Mouse (Mus musculus): Measurements from ENCODE around the gene Smc4. TPM values are rescaled to one million over a fixed set of nuclear protein-coding genes. Genes with fewer than 3 reads are reported as not detected.

Gene Smc4
- polyA plus RNA-seq, 1 experiment from 2014 or later, result 131 TPM

DNA sequence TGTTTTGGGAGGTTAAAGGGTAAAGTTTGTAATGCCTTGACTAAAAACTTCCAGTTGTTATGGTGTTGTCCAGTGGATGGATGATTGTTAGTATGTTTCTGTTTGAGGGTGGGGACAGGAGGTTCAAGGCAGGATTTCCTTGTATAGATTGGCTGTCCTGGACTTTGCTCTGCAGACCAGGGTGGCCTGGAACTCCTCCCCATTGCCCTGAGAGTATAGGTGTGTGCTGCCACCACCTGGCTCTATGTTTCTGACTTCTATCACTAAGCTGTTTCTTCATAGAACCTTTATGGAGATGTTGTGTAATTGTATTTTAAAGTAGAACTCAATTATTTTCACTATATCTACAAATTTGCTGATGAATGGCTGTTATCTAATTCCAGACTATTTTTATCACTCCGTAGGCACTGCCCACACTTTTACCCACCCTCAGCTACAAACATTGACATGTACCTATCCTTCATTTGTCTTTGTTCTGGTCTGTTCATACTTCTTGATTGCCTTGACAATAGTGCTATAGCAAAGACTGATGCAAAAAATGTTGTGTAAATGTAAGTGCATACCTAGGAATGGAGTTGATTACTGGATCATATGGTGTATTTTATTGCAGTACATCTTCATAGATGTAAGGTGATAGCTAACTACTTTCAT is 21.7 kb downstream of the Smc4 start:
- ATAC-seq (ENCODE audit: low FRiP score), result no peak
- 88% methylated on average over 1 of the region's 1 CpGs for WGBS
- H3K36me3 ChIP-seq, result peaks cover 40% of the 10 kb centered on the region

GRCm38 (mm10) chr3:69040105-69040504 is 35.6 kb downstream of the Smc4 start:
- Histone ChIP-seq H3K9me3 (replicated peaks) (no peaks in the 10 kb centered on the region), H3K27ac (no peak overlapping the region), H3K4me3 (no peak overlapping the region), H3K4me1 (peaks cover 5% of the 10 kb centered on the region), H3K9ac (no peak overlapping the region), H3K4me2 (replicated peaks) (0 out of 2 replicates have a peak overlapping the region, but pooled peaks have one; percentile 2), H3K27me3 (no peaks in the 10 kb centered on the region), H3K36me3 (peaks cover 2% of the 10 kb centered on the region; the same call in 1 of the 2 replicates)
- 84% methylated on average over 2 of the region's 2 CpGs for WGBS
- ATAC-seq (ENCODE audit: low FRiP score), result no peak

More for the DNA sequence above, 21.7 kb downstream of the Smc4 start:
- H3K4me1 ChIP-seq, result no peaks in the 10 kb centered on the region
- no peaks in the 10 kb centered on the region for H3K27me3 ChIP-seq
- H3K4me3 ChIP-seq, result no peak overlapping the region
- H3K9ac ChIP-seq, result no peak overlapping the region
- no peak overlapping the region for H3K27ac ChIP-seq
- no peaks in the 10 kb centered on the region for H3K9me3 ChIP-seq (replicated peaks)
- no peak overlapping the region for H3K4me2 ChIP-seq (replicated peaks)

DNA sequence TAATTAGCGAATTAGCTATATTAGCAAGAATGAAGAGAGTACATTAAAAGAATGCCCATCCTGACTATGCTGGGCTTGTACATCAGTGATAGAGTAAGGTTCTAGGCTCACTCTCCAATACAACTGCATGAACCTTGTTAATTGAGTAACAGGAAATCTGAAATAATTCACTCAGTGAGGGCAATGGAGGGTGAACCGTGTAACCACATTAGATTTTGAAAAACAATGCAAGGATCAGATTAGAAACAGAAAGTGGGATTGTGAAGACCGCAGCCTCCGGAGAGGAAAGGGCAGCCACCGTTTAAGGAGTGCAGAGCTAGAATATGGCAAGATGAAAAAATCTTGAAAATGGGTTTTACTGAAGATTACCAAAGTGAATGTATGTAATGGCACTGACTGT is 36.8 kb downstream of the Smc4 start:
- Histone ChIP-seq H3K36me3 (peaks cover 2% of the 10 kb centered on the region; the same call in 1 of the 2 replicates), H3K9ac (no peak overlapping the region), H3K9me3 (replicated peaks) (no peaks in the 10 kb centered on the region), H3K4me2 (replicated peaks) (peak overlapping the region; percentile 13; the same call in 1 of the 2 replicates), H3K27ac (no peak overlapping the region), H3K4me1 (peaks cover 11% of the 10 kb centered on the region), H3K27me3 (no peaks in the 10 kb centered on the region), H3K4me3 (no peak overlapping the region)
- WGBS, result 74% methylated on average over 5 of the region's 5 CpGs
- ATAC-seq (ENCODE audit: low FRiP score), result no peak

DNA sequence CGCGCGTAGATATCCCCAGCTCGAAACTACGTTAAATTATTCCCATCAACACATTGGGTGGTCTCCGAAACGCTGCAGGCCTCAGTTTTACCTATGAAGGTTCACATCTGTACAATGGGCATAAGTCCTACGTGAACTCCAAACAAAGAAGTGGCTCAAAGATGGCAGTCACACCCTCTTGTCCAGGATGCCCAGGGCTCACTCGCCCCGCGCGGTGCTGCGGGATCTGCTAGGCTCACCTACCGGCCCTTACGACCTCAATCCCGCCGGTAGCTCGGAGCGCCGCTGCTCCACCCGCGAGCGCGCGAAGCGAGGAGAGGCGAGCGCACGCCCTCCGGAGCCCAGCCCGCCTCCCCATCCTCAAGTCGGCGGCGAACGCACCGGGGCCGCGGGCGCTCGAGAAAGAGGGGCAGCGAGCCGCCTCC is 39.6 kb downstream of the Smc4 start:
- H3K27me3 ChIP-seq, result no peaks in the 10 kb centered on the region
- H3K4me2 ChIP-seq (replicated peaks), result peak overlapping the region; percentile 83
- H3K27ac ChIP-seq, result peak overlapping the region; percentile 96
- ATAC-seq (ENCODE audit: low FRiP score), result peak; percentile 73
- H3K36me3 ChIP-seq, result peaks cover 2% of the 10 kb centered on the region; the same call in 1 of the 2 replicates
- H3K4me3 ChIP-seq, result peak overlapping the region; percentile 91
- WGBS, result 0% methylated on average over 41 of the region's 42 CpGs
- peak overlapping the region; percentile 94 for H3K9ac ChIP-seq
- no peaks in the 10 kb centered on the region for H3K9me3 ChIP-seq (replicated peaks)
- peaks cover 11% of the 10 kb centered on the region for H3K4me1 ChIP-seq

- peak within 1 kb of the TSS; percentile 91 for H3K4me3 ChIP-seq
- peak within 1 kb of the TSS; percentile 94 for H3K9ac ChIP-seq
- H3K36me3 ChIP-seq, result peaks cover 2% of the 10 kb centered on the region; the same call in 1 of the 2 replicates
- under 1% methylated on average over 80 of the region's 80 CpGs for WGBS
- H3K4me1 ChIP-seq, result peaks cover 11% of the 10 kb centered on the region
- peak within 1 kb of the TSS; percentile 96 for H3K27ac ChIP-seq
- no peaks in the 10 kb centered on the region for H3K9me3 ChIP-seq (replicated peaks)
- peak within 1 kb of the TSS; percentile 83 for H3K4me2 ChIP-seq (replicated peaks)
- H3K27me3 ChIP-seq, result no peaks in the 10 kb centered on the region
- ATAC-seq (ENCODE audit: low FRiP score), result peak; percentile 96
Observed at GRCm38 (mm10) chr3:69044645-69045399, 40.3 kb downstream of the Smc4 start, which contains the start of gene Trim59. Gene Trim59, minus strand, starts transcription at chr3:69044755.

GRCm38 (mm10) chr3:69045400-69045703 is 40.8 kb downstream of the Smc4 start:
- ATAC-seq (ENCODE audit: low FRiP score), result no peak; the same call in 1 of the 2 replicates
- 9% methylated on average over 9 of the region's 9 CpGs for WGBS

DNA sequence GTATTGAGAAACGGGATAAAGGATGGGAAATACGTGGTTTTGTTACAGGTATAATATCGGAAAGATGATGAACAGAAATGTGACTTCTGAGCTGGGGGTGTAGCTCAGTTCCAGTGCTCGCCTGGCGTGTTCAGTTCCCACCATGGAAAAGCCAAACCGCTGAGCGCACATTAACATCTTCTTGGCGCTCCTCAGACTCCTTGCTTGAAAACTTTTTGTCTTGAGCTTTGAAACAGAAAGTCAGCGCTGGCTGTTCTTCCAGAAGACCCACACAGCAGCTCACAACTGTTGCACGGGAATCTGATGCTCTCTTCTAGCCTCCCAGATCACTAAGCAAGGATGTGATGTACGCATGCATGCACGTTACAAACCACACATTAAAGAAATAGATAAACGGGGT is 41.2 kb downstream of the Smc4 start:
- H3K4me2 ChIP-seq (replicated peaks), result peak overlapping the region; percentile 83
- no peaks in the 10 kb centered on the region for H3K27me3 ChIP-seq
- 24% methylated on average over 13 of the region's 13 CpGs for WGBS
- no peak for ATAC-seq (ENCODE audit: low FRiP score)
- no peaks in the 10 kb centered on the region for H3K9me3 ChIP-seq (replicated peaks)
- peak overlapping the region; percentile 91 for H3K4me3 ChIP-seq
- no peak overlapping the region for H3K27ac ChIP-seq
- H3K36me3 ChIP-seq, result no peaks in the 10 kb centered on the region
- 0 out of 2 replicates have a peak overlapping the region, but pooled peaks have one; percentile 94 for H3K9ac ChIP-seq
- peaks cover 11% of the 10 kb centered on the region for H3K4me1 ChIP-seq

More at GRCm38 (mm10) chr3:69045400-69045703, 40.8 kb downstream of the Smc4 start:
- Histone ChIP-seq H3K4me2 (replicated peaks) (peak overlapping the region; percentile 83), H3K27ac (peak overlapping the region; percentile 96), H3K36me3 (peaks cover 2% of the 10 kb centered on the region; the same call in 1 of the 2 replicates), H3K9me3 (replicated peaks) (no peaks in the 10 kb centered on the region), H3K4me1 (peaks cover 11% of the 10 kb centered on the region), H3K27me3 (no peaks in the 10 kb centered on the region), H3K9ac (peak overlapping the region; percentile 94), H3K4me3 (peak overlapping the region; percentile 91)

- H3K36me3 ChIP-seq, result no peaks in the 10 kb centered on the region
- peaks cover 8% of the 10 kb centered on the region; the same call in 1 of the 2 replicates for H3K4me1 ChIP-seq
- H3K27me3 ChIP-seq, result no peaks in the 10 kb centered on the region
- no peaks in the 10 kb centered on the region for H3K9me3 ChIP-seq (replicated peaks)
- WGBS, result 76% methylated on average over 4 of the region's 4 CpGs
- no peak overlapping the region for H3K27ac ChIP-seq
- no peak overlapping the region for H3K9ac ChIP-seq
- H3K4me3 ChIP-seq, result no peak overlapping the region
- no peak for ATAC-seq (ENCODE audit: low FRiP score)
- H3K4me2 ChIP-seq (replicated peaks), result no peak overlapping the region
Observed at GRCm38 (mm10) chr3:69046509-69046908, 42.0 kb downstream of the Smc4 start.

DNA sequence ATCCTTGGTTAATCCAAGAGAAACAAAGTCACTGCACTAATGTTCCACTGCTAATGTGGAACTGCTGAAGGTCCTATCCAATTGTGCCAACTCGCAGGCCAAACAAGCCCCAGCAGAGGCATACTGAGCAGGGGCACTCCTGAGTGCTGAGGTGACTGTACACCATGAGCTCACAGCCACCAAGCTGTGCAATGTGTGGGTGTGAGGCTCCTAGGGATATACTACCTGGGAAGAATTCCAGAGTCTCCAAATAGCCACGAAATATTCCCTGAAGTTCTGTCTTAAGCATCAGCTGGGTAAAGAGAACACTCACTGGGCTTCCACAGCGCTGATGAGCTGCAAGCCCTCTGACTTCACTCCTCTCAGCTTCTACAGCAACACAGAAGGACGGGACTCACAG is 43.1 kb downstream of the Smc4 start:
- no peak overlapping the region for H3K27ac ChIP-seq
- H3K9ac ChIP-seq, result no peak overlapping the region
- H3K9me3 ChIP-seq (replicated peaks), result no peaks in the 10 kb centered on the region
- WGBS, result 85% methylated on average over 4 of the region's 4 CpGs
- no peaks in the 10 kb centered on the region for H3K36me3 ChIP-seq
- no peak overlapping the region for H3K4me2 ChIP-seq (replicated peaks)
- H3K27me3 ChIP-seq, result no peaks in the 10 kb centered on the region
- no peak overlapping the region for H3K4me3 ChIP-seq
- no peak for ATAC-seq (ENCODE audit: low FRiP score)
- peaks cover 8% of the 10 kb centered on the region; the same call in 1 of the 2 replicates for H3K4me1 ChIP-seq

DNA sequence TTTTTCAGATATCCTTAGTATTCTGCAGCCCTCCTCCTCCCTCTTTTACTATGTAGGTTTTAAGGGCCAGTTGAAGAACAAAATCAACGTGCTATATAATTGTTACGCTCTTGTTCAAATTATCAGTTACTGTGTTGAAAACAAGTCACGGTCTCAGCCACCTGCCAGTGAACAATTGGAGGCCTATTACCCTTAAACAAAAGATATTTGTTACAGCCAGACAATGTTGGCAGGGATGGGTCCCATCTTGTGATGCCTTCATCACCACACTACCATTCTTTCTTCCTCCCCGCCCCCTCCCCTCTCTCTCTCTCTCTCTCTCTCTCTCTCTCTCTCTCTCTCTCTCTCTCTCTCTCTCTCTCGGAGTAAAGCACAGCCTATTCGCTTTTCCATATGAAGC is 44.5 kb downstream of the Smc4 start:
- H3K36me3 ChIP-seq, result no peaks in the 10 kb centered on the region
- WGBS, result 70% methylated on average over 6 of the region's 6 CpGs
- no peak for ATAC-seq (ENCODE audit: low FRiP score)

GRCm38 (mm10) chr3:69051894-69052293 is 47.4 kb downstream of the Smc4 start:
- H3K4me1 ChIP-seq, result no peaks in the 10 kb centered on the region
- H3K4me3 ChIP-seq, result no peak overlapping the region
- no peak for ATAC-seq (ENCODE audit: low FRiP score)
- H3K27me3 ChIP-seq, result no peaks in the 10 kb centered on the region
- H3K9me3 ChIP-seq (replicated peaks), result no peaks in the 10 kb centered on the region
- H3K4me2 ChIP-seq (replicated peaks), result no peak overlapping the region
- no peaks in the 10 kb centered on the region for H3K36me3 ChIP-seq
- no peak overlapping the region for H3K27ac ChIP-seq
- no peak overlapping the region for H3K9ac ChIP-seq
- WGBS, result 95% methylated on average over 11 of the region's 11 CpGs

More for the DNA sequence above, 44.5 kb downstream of the Smc4 start:
- H3K4me3 ChIP-seq, result no peak overlapping the region
- H3K9me3 ChIP-seq (replicated peaks), result no peaks in the 10 kb centered on the region
- no peak overlapping the region for H3K4me2 ChIP-seq (replicated peaks)
- no peak overlapping the region for H3K9ac ChIP-seq
- no peak overlapping the region for H3K27ac ChIP-seq
- H3K27me3 ChIP-seq, result no peaks in the 10 kb centered on the region
- peaks cover 6% of the 10 kb centered on the region; the same call in 1 of the 2 replicates for H3K4me1 ChIP-seq

DNA sequence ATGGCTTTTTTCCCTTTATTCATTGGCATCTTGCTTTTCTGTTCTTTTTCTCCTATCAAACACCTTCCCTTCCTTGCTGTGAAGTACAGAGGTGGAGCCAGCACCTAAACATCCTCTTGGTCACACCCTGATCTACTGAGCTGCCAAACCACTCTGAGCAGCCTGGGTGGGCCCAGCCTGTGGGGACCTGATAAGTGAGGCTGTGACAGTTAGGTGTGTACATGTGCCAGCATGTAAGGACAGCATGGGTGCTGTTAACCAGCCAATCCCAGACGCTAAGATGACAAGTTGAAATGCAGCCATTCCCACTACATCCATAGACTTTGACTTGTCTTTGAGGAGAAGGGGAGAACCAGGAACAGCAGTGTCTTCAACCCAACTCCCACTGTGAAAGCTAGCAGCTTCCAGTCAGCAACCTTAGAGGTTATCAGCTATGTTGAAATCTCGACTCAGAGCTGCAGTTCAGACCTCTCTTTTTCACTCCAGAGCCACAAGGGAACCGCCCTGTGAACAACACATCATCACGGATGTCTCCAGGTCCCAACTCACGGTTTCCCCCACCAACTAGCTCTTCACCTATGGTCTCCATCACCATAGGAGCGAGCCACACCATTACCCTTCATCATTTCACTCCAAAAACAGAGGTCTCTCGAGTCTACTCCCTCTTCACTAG is 50.4 kb downstream of the Smc4 start:
- no peaks in the 10 kb centered on the region for H3K9me3 ChIP-seq (replicated peaks)
- ATAC-seq (ENCODE audit: low FRiP score), result no peak
- no peaks in the 10 kb centered on the region for H3K27me3 ChIP-seq
- WGBS, result 84% methylated on average over 7 of the region's 7 CpGs
- no peak overlapping the region for H3K4me2 ChIP-seq (replicated peaks)
- H3K27ac ChIP-seq, result no peak overlapping the region
- H3K9ac ChIP-seq, result no peak overlapping the region
- H3K36me3 ChIP-seq, result no peaks in the 10 kb centered on the region
- no peaks in the 10 kb centered on the region for H3K4me1 ChIP-seq
- no peak overlapping the region for H3K4me3 ChIP-seq

All from hindbrain, embryonic 12.5 days (tissue).